Mouse (Mus musculus) hindbrain, postnatal 0 days (tissue): ENCODE measurements around the gene Teddm1a. TPM values are rescaled to one million over a fixed set of nuclear protein-coding genes. Genes with fewer than 3 reads are reported as not detected.
A peak's percentile ranks its signal among the peaks of the same experiment; 100 is the strongest.

Source experiments
- ATAC-seq: fragments of 200-750 bp; cut with Nextera tagmentation; 2 replicates; pipeline ENCODE4 v1.8.0; 2017; ENCODE audit warnings: mild to moderate bottlenecking, moderate TSS enrichment, moderate library complexity
- DNase-seq: peaks from one replicate; pipeline ENCODE4 v3.0.0-alpha.2; 2015; ENCODE audit warnings: low spot score
- H3K27ac ChIP-seq: fragments of 300-500 bp; sonication (generic); 2 replicates; pipeline ENCODE4 v1.5.1; 2014; ENCODE audit warnings: mild to moderate bottlenecking
- H3K27me3 ChIP-seq: fragments of 300-500 bp; sonication (generic); 2 replicates; pipeline ENCODE4 v1.6.1; 2014; ENCODE audit warnings: low read length, mixed read lengths; ENCODE audit not compliant: insufficient read depth
- H3K36me3 ChIP-seq: fragments of 300-500 bp; sonication (generic); 2 replicates; pipeline ENCODE4 v1.6.1; 2014; ENCODE audit warnings: low read length, mixed read lengths; ENCODE audit not compliant: insufficient read depth
- H3K4me1 ChIP-seq: fragments of 300-500 bp; sonication (generic); 2 replicates; pipeline ENCODE4 v1.6.1; 2014; ENCODE audit warnings: antibody characterized with exemption, low read length, mixed read lengths; ENCODE audit not compliant: insufficient read depth
- H3K4me2 ChIP-seq: fragments of 300-500 bp; sonication (generic); 2 replicates; pipeline ENCODE4 v1.6.1; 2014; ENCODE audit warnings: low read depth, mild to moderate bottlenecking, low read length, moderate library complexity, mixed read lengths
- H3K4me3 ChIP-seq: fragments of 300-500 bp; sonication (generic); 2 replicates; pipeline ENCODE4 v1.5.1; 2014; ENCODE audit warnings: low read length
- H3K9ac ChIP-seq: fragments of 300-500 bp; sonication (generic); replicated peaks from 2 replicates; pipeline ENCODE4 v1.6.1; 2014; ENCODE audit warnings: mild to moderate bottlenecking, low read length, moderate library complexity, mixed read lengths
- H3K9me3 ChIP-seq: fragments of 300-500 bp; sonication (generic); 2 replicates; pipeline ENCODE4 v1.6.1; 2016; ENCODE audit warnings: low read length, mixed read lengths
- CTCF ChIP-seq: IDR thresholded peaks from 2 replicates; pipeline ENCODE4 v1.5.1; 2016; ENCODE audit warnings: antibody characterized with exemption, control low read depth, low read depth
- WGBS: fragments of 180-500 bp; shearing (Covaris S2); extraction: QIAGEN DNeasy Blood & Tissue Kit; methylation state at CpG from one replicate; pipeline ENCODE4 v1.1.7; 2014; 5-methylcytosine and 5-hydroxymethylcytosine counted together
- polyA plus RNA-seq: library from polyadenylated mRNA; unstranded; fragments of >200 nt; fragmentation: Nextera tagmentation; extraction: Ambion mirVana; gene quantifications from 2 replicates; pipeline ENCODE4 v1.2.1, GENCODE M21; 2015
- total RNA-seq: library from RNA; depleted of rRNA; stranded (reverse); fragments of >200 nt; gene quantifications from 2 replicates; pipeline ENCODE4 v1.2.3, GENCODE M21; 2014

Gene Teddm1a
- total and polyA plus RNA-seq, 2 experiments from 2014 or later, result not detected

GRCm38 (mm10) chr1:153904236-153904635, 12.7 kb downstream of the Teddm1a start:
- no peaks in the 10 kb centered on the region for H3K9me3 ChIP-seq
- no peaks in the 10 kb centered on the region for H3K27me3 ChIP-seq
- H3K4me1 ChIP-seq, result peaks cover 9% of the 10 kb centered on the region; the same call in 1 of the 2 replicates
- ATAC-seq (no peak), DNase-seq (no peak)
- WGBS, result 94% methylated on average over 14 of the region's 14 CpGs
- H3K36me3 ChIP-seq, result peaks cover 59% of the 10 kb centered on the region
- no peak overlapping the region for H3K27ac ChIP-seq
- H3K4me2 ChIP-seq, result no peak overlapping the region
- H3K4me3 ChIP-seq, result no peak overlapping the region
- H3K9ac ChIP-seq, result no peak overlapping the region
- no peak for TF ChIP-seq CTCF

- no peak for DNase-seq
These were observed 14.3 kb downstream of the Teddm1a start for GRCm38 (mm10) chr1:153905884-153906283.

GRCm38 (mm10) chr1:153908208-153908607, 16.7 kb downstream of the Teddm1a start:
- no peaks in the 10 kb centered on the region for H3K4me1 ChIP-seq
- H3K27me3 ChIP-seq, result no peaks in the 10 kb centered on the region
- DNase-seq (no peak), ATAC-seq (no peak)
- no peak for TF ChIP-seq CTCF
- no peak overlapping the region for H3K27ac ChIP-seq
- H3K9me3 ChIP-seq, result no peaks in the 10 kb centered on the region
- H3K9ac ChIP-seq, result no peak overlapping the region
- 74% methylated on average over 6 of the region's 6 CpGs for WGBS
- H3K4me3 ChIP-seq, result no peak overlapping the region
- no peak overlapping the region for H3K4me2 ChIP-seq
- H3K36me3 ChIP-seq, result peaks cover 71% of the 10 kb centered on the region

More at GRCm38 (mm10) chr1:153905884-153906283, 14.3 kb downstream of the Teddm1a start:
- Histone ChIP-seq H3K4me3 (no peak overlapping the region), H3K27ac (no peak overlapping the region), H3K27me3 (no peaks in the 10 kb centered on the region), H3K4me1 (peaks cover 9% of the 10 kb centered on the region; the same call in 1 of the 2 replicates), H3K9me3 (no peaks in the 10 kb centered on the region), H3K4me2 (no peak overlapping the region), H3K36me3 (peaks cover 72% of the 10 kb centered on the region), H3K9ac (no peak overlapping the region)
- no peak for TF ChIP-seq CTCF
- 80% methylated on average over 3 of the region's 3 CpGs for WGBS
- no peak for ATAC-seq

GRCm38 (mm10) chr1:153908741-153909140, 17.2 kb downstream of the Teddm1a start:
- no peak overlapping the region for H3K4me2 ChIP-seq
- no peaks in the 10 kb centered on the region for H3K27me3 ChIP-seq
- 83% methylated on average over 4 of the region's 4 CpGs for WGBS
- no peak; the same call in 1 of the 2 replicates for ATAC-seq
- H3K4me3 ChIP-seq, result no peak overlapping the region
- no peak for TF ChIP-seq CTCF
- H3K9me3 ChIP-seq, result no peaks in the 10 kb centered on the region
- no peak overlapping the region for H3K27ac ChIP-seq
- H3K36me3 ChIP-seq, result peaks cover 65% of the 10 kb centered on the region
- DNase-seq, result no peak
- H3K9ac ChIP-seq, result no peak overlapping the region
- no peaks in the 10 kb centered on the region for H3K4me1 ChIP-seq

GRCm38 (mm10) chr1:153909213-153909962, 17.8 kb downstream of the Teddm1a start:
- H3K27ac ChIP-seq, result no peak overlapping the region
- WGBS, result 89% methylated on average over 10 of the region's 10 CpGs
- no peaks in the 10 kb centered on the region for H3K27me3 ChIP-seq
- DNase-seq, result no peak
- no peak for TF ChIP-seq CTCF
- H3K9ac ChIP-seq, result no peak overlapping the region
- no peaks in the 10 kb centered on the region for H3K9me3 ChIP-seq
- no peaks in the 10 kb centered on the region for H3K4me1 ChIP-seq
- H3K36me3 ChIP-seq, result peaks cover 59% of the 10 kb centered on the region
- no peak for ATAC-seq
- H3K4me3 ChIP-seq, result no peak overlapping the region
- no peak overlapping the region for H3K4me2 ChIP-seq

GRCm38 (mm10) chr1:153909963-153910291, 18.4 kb downstream of the Teddm1a start:
- Histone ChIP-seq H3K9ac (no peak overlapping the region), H3K4me2 (no peak overlapping the region), H3K27ac (no peak overlapping the region), H3K27me3 (no peaks in the 10 kb centered on the region), H3K36me3 (peaks cover 54% of the 10 kb centered on the region), H3K4me1 (no peaks in the 10 kb centered on the region), H3K4me3 (no peak overlapping the region), H3K9me3 (no peaks in the 10 kb centered on the region)
- no peak for TF ChIP-seq CTCF
- no peak for ATAC-seq
- 91% methylated on average over 9 of the region's 9 CpGs for WGBS
- no peak for DNase-seq

GRCm38 (mm10) chr1:153910423-153910822, 18.9 kb downstream of the Teddm1a start:
- ATAC-seq (no peak), DNase-seq (no peak)
- H3K4me1 ChIP-seq, result no peaks in the 10 kb centered on the region
- no peak overlapping the region for H3K9ac ChIP-seq
- no peaks in the 10 kb centered on the region for H3K27me3 ChIP-seq
- H3K36me3 ChIP-seq, result peaks cover 49% of the 10 kb centered on the region
- no peaks in the 10 kb centered on the region for H3K9me3 ChIP-seq
- TF ChIP-seq CTCF, result no peak
- no peak overlapping the region for H3K4me3 ChIP-seq
- 88% methylated on average over 5 of the region's 5 CpGs for WGBS
- H3K27ac ChIP-seq, result peak overlapping the region; percentile 26; the same call in 1 of the 2 replicates
- no peak overlapping the region for H3K4me2 ChIP-seq
